Mouse (Mus musculus) T-cell, adult 2 months (primary cell): ENCODE data around the gene Gm45062.

Experiments
- DNase-seq: peaks from one replicate; pipeline ENCODE4 v3.0.0; 2022; ENCODE audit warnings: low spot score

Gene Gm45062

DNA sequence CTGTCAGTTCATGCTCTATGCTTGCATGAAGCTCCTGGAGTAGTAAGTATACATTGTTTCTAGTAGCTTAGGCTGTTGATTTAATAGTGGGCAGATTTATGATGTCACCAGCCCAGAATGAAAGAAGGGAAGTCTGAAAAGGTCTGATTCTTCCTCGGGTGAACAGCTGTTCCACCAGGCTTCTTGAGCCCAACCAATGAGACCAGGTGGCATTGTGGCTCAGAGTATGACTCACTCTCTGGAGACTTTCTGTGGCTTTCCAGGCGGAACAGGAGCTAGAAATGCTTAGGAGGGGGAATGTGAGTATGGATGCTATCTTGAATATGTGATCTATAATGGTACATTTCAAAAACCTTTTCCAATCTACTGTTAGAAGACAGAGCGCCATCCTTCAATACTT lies 363.8 kb downstream of the Gm45062 start:
- DNase-seq = no peak

DNA sequence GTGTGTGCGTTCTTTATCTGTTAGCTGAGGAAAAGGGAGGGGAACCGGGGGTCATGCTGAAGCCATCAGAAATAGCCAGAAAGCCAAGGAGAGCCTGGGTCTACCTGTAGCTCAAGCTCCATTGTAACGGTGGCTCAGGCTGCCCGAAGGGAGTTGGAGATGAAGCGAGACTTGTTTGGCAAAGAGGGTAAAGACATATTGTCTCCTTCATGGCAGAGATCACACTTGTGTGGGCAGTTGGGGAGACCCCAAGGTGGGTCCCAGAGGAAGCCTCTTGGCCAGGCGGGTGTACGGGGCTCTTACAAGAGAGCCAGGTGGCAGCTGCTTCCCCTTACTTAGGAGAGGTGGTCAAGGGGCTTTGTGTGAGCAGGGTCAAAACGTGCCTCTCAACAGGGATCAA lies 369.0 kb downstream of the Gm45062 start:
- DNase-seq = no peak

DNA sequence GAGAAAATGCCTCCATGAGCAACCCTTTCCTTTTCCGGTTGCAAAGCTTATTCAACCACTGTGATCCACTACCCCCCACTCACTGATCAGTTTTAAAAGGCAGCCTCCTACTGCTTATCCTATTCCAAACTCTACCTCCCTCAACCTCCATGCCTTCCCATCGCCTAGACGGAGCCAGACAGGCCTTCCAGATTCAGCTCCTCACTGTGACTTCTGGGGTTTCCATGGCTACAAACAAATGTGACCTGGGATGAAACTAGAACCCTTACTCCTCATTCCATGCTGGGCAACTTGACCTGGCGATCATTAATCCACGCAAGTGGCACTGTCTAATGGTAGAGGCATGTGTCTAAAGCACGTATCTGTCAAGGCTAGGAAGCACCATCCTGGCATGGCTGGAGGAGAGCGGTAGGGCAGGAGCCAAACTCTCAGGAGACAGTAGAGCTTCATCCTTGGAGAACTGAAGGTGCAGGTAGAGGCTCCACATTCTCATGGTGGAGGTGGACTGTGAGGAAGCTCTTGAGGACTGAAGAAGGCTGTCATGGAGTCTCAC lies 369.5 kb downstream of the Gm45062 start:
- no peak for DNase-seq

DNA sequence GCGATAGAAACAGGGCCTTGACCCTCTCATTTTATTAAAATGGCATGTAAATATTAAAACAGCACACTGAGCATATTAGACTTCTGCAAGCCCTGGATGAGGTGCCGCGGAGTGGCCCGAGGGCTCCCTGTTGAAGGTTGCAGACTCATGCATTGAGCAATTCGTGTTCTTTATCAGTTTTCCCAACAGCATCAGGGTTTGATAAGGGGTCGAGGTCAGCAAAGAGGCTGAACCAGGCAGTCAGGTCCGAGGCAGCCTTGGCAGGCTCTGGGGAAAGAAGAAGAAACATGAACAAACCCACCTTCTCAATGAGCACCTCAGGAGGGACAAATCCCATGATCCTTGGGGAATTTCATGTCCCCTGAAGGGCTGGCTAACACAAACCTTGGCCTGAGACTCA lies 371.3 kb downstream of the Gm45062 start:
- DNase-seq = no peak

DNA sequence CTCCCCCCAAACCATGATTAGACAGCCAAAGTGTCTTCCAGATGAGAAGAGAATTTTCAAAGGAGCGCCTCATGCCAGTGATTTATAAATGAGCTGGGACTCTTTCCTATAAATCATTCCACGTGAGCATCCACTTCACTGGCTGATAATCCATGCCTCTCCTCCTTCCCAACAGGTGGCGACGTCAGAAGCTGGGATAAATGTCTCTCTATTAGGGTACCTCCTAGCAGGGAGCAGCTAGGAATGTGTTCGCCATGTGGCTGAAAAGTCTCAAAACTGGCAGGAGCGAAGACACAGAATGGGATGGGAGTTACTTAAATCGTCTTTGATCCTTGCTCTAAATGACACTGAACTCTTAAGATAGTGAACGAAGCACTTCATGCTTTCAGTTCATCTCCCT lies 372.1 kb downstream of the Gm45062 start:
- DNase-seq = no peak

DNA sequence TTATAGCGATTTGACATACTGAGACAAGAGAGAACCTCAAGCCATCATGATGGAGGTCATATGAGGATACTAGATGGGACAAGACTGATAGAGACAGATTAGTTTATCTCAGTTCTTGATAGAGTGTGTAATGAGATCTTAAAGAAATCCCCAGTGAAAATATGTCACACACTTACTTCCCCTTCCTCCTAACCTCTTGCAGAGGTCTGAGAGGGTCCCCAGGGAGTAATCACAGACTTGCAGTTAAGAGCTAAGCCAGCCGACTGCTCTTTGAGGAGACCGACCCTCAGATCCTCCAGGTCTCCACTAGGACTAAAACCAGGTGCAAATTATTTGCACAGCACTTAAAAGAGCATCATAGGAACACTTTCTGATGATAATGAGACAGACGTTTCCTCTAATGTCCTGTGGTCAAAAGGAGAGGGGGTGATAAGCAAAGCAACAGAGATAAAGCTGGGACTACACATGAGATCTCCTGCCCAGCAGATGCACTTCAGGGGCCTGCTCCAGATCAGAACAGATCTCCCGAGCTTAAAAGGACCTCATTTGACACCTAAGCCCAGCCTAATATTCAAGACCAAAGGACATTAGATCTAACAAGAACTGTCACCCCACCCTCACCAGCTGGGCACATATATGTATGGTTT lies 372.9 kb downstream of the Gm45062 start:
- DNase-seq = no peak

DNA sequence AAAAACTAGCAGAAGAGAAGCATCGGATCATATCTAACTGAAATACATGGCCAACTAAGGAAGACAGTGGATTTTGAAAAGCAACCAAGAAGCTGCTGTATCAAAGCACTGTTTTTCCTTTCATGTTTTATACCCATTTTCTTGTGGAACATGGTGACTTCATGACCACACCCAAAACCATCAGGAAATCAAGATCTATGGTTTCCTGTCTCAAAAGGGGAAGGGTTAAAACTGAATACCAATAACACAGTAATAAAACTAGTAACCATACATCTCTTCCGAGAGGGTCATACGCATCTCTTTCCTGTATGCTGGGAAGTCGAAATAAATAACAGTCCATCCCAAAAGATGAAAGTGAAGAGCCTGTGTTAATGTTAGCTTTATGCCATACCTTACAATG lies 373.5 kb downstream of the Gm45062 start:
- no peak for DNase-seq

DNA sequence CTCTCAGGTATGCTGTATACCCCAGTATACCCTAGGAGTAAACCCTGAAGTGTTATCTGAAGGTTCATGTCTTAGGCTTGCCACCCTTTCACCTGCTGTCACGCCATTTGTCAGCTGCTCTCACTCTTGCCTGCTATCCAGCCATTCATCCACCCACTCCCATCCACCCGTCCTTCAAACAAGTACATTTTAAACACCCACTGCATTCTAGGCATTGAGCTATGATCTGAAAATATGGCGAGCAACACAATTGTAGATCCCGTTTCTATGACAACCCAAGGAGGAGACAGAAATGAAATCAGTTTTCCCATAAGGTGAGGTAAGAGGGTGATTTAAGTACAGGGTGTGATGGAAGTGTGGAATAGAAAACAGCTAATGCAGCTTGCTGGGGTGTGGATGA lies 378.9 kb downstream of the Gm45062 start:
- no peak for DNase-seq

DNA sequence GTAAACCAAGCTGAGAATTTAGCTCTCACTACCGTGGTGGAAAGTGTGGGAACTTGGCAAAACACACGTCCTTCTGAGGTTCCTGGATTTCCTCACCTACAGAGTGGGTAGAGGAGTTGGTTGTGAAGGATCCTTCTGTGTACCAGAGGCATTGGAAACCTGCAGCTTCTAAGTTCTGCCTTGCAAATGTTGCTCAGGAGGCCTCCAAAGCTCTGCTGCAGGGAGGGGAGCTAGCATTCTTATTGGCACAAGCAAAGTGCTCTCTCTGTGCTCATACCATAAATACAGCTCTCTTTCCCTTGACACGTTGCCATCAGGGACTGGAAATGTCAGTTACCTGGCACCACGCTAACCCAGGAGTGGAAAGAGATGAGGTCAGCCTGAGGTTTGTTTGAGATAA lies 379.6 kb downstream of the Gm45062 start:
- no peak for DNase-seq

DNA sequence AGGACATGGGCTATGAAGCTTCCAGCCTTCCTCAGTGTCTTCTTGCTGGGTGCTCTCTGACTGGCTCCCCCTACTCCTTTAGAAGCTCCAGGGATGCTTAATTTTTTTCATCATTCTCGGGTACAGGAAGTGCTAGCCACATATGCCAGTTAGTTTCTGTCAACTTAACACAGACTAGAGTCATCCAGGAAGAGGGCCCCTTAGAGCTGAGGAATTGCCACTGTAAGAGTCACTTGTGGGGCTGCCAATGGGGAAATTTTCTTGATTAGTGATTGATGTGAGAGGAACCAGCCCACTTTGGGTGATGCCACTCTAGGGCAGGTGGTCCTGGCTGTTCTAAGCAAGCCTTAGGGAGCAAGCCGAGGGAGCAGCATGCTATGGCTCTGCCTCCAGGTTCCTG lies 380.3 kb downstream of the Gm45062 start:
- DNase-seq = no peak

DNA sequence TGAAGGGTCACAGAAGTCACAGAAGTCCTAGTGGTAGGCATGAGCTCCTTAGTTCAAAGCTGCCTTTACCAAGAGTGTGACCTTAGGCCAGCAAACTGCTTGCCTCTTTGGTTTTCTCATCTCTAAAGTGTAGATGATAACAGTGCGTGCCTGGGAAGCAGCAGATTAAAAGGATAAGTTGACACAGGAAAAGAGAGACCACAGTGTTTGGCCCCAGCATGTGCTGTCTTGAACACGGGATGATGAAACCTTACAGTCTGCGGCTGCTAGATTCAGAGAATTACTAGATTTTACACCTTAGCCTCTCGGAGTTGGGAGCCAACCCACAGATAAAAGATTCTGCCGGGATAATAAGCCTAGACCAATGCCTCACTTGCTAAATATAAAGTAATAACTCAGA lies 381.6 kb downstream of the Gm45062 start:
- DNase-seq = no peak

DNA sequence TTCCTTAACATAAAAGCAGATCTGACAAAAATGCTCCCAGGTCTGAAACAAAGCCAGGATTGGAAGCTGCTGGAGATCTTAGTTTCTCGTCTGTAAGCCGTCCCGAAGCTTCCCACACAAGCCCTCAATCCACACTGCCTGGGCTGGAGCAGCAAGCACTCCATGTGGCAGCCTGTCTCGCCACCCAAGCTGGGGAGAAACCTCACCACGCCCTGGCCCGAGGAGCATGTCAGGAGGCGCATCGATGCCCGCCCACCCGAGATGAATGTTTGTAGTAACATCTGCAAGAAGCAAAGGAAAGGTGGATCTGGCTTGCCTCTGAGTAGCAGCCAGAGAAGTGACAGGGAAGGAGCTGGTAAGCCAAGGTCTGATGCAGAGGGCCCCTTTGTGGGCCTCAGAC lies 385.5 kb downstream of the Gm45062 start:
- DNase-seq = no peak

DNA sequence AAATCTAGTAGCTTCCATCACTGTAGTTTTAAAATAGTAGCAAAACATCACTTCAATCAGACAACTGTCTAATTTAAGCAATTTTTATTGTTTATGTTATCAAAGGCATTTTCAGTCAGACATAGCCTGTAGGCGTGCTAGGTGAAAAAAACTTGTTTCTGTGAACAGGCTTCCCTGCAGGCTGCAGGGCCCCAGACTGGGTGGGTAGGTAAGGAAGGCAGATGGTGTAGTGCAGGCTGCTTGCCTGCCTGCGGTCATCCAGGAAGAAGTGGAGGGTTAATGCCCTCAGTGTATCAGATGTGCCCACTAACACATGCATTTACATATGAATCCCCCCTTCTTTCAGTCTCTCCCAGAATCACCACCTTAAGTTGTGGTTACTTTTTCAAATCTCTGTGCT lies 386.5 kb downstream of the Gm45062 start:
- DNase-seq = no peak
